Mouse (Mus musculus) G1E (cell line): Measurements from ENCODE around the gene Hspbp1.

Experiments used
- CTCF ChIP-seq: IDR thresholded peaks from 2 replicates; pipeline ENCODE4 v1.5.1; 2012; ENCODE audit warnings: low read depth, low read length, inconsistent platforms, mixed read lengths
- GATA2 ChIP-seq: IDR thresholded peaks from 2 replicates; pipeline ENCODE4 v1.6.1; 2012; ENCODE audit warnings: low read depth, low read length, inconsistent platforms, borderline replicate concordance
- TAL1 ChIP-seq: conservative IDR thresholded peaks from 2 replicates; pipeline ENCODE4 v1.6.1; 2012; ENCODE audit warnings: low read depth, low read length, inconsistent platforms, mixed read lengths

GRCm38 (mm10) chr7:4643225-4643624, 41.6 kb downstream of the Hspbp1 start:
- TF ChIP-seq TAL1 (no peak), CTCF (no peak), GATA2 (no peak)
